Mouse (Mus musculus): Measurements from ENCODE around the gene Whamm.

DNA sequence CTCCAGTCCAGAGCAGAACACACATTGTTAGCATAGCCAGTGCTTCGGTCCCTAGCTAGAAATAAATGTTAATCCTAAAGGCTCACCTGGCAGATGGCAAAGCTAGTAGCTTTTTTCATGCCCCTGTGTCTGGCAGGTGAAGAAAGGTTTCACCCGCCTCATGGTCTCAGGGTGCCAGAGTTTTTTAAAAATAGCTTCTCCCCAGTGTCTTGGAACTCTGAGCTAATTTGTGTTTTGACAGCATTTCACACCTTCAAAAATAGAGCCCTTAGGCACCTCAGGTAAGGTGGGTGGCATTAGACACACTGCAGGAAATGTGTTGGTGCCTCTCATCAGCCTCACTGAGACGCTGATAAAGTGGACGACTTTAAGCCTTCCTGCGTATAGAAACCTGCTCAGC is 24.0 kb downstream of the Whamm start:
- TF ChIP-seq CTCF (IDR thresholded peaks at IDR 0.05; ENCODE audit: borderline replicate concordance, insufficient read depth, low read length), result no peak
- no peak for TF ChIP-seq POLR2A (IDR thresholded peaks at IDR 0.05; ENCODE audit: low read depth, low read length)

Measured in embryonic fibroblast, embryonic 13.5 days (primary cell).